Mouse (Mus musculus): Measurements from ENCODE around the gene Acot8. TPM values are rescaled to one million over a fixed set of nuclear protein-coding genes. Genes with fewer than 3 reads are reported as not detected.

Gene Acot8
- polyA plus RNA-seq, 1 experiment from 2014 or later = 12.0 TPM

DNA sequence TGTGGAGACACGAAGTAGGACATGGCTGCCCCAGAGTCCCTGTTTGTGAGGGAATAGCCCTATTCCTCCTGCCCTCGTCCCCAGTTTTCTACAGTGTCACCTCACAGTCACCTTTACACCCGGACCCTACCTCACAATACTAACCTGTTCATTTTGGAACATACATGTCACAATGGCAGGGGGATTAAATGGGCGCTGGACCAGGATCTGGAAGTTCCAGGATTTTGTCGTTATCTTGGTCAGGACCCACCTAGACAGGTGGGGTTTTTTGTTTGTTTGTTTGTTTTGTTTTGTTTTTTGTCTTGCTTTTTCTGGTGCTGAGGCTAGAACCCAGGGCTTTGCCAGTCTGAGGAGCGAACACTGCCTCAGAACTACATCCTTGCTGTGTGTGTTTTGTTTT is 23.8 kb upstream of the Acot8 start, which contains the start of gene Spata25:
Spata25 (minus strand) TSS at position 101 of the 400 bp plus-strand sequence.
- ATAC-seq (replicated peaks; ENCODE audit: insufficient number of reproducible peaks, insufficient read depth, low FRiP score, low read depth) = no peak
- Histone ChIP-seq H3K36me3 (peaks cover 38% of the 10 kb centered on the region), H3K27me3 (no peaks in the 10 kb centered on the region), H3K4me1 (replicated peaks) (peaks cover 19% of the 10 kb centered on the region), H3K4me3 (no peak within 1 kb of the TSS), H3K27ac (no peak within 1 kb of the TSS), H3K9ac (no peak within 1 kb of the TSS), H3K9me3 (replicated peaks) (no peaks in the 10 kb centered on the region), H3K4me2 (no peak within 1 kb of the TSS)
- WGBS = 81% methylated on average over 6 of the region's 6 CpGs

DNA sequence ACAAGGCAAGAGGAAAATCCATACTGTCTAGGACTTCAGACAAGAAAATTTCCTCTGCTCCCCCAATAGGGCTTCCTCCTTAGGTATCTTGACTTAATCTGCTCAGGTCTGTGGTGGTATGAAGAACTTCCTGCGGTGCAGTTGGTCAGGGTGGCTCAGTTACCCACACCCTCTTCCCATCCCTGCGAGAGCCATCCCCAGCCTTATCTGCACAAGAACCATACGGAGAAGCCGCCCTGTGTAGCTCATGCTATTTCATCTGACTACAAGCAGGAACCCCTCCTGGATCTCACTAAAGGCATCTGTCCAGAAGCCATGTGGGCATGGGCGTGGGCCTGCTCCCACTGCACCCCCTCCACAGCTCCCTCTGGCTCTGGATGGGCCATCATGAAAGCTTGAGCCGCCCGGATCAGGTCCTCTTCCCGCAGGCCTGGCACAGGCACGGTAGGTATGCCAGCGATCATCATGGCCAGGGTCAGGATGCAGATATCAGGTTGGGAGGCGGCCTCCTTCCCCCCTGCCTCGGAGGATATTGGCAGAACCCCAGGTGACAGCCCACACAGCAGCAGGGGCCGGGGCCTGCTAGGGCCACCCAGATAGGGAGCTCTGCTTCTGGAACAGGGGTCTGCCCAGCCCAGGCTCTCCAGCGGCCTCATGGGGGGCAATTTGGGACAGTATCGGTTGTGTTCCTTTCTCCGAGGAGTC is 22.6 kb upstream of the Acot8 start:
- no peak for ATAC-seq (replicated peaks; ENCODE audit: insufficient number of reproducible peaks, insufficient read depth, low FRiP score, low read depth)
- Histone ChIP-seq H3K4me2 (no peak overlapping the region), H3K4me1 (replicated peaks) (peaks cover 21% of the 10 kb centered on the region), H3K27ac (no peak overlapping the region), H3K36me3 (peaks cover 38% of the 10 kb centered on the region), H3K9ac (no peak overlapping the region), H3K27me3 (no peaks in the 10 kb centered on the region), H3K9me3 (replicated peaks) (no peaks in the 10 kb centered on the region), H3K4me3 (no peak overlapping the region)
- 74% methylated on average over 16 of the region's 16 CpGs for WGBS

DNA sequence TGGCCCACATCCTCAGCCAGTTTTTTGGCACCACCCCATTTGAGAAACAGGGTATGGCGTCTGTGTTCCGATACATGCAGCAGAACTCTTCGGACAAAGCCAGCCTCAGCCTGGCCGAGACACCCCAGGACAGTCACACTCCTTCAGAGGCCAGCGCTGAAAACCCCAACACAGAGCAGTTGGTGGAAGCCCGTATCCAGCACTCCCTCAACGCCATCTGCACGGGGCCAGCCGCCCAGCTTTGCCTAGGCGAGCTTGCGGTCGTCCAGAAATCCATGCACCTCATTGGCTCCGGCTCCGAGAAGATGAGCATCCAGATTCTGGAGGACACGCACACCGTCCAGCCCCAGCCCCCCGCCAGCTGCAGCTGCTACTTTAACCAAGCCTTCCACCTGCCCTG is 20.8 kb upstream of the Acot8 start:
- H3K4me1 ChIP-seq (replicated peaks) = peaks cover 14% of the 10 kb centered on the region
- ATAC-seq (replicated peaks; ENCODE audit: insufficient number of reproducible peaks, insufficient read depth, low FRiP score, low read depth) = no peak
- WGBS = 91% methylated on average over 17 of the region's 17 CpGs
- H3K9me3 ChIP-seq (replicated peaks) = no peaks in the 10 kb centered on the region
- H3K36me3 ChIP-seq = peaks cover 38% of the 10 kb centered on the region
- no peak overlapping the region for H3K27ac ChIP-seq
- no peak overlapping the region for H3K4me3 ChIP-seq
- H3K9ac ChIP-seq = no peak overlapping the region
- no peaks in the 10 kb centered on the region for H3K27me3 ChIP-seq
- H3K4me2 ChIP-seq = no peak overlapping the region

DNA sequence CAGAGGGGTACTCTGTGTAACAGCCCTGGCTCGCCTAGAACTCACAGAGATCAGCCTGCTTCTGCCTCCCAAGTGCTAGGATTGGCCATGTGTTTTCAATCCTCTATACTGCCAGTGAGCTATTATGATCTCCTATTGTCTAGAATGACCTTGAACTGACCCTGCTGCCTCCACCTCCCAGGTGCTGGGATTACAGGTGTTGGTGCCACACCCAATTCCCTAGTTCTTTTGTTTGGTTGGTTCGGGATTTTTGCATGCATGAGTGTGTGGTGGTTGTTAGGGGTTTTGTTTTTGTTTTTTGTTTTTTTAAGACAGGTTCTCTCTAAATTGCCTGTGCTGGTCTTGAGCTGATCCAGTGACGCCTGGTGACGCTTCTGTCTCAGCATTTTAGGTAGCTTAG is 19.3 kb upstream of the Acot8 start:
- H3K27ac ChIP-seq = no peak overlapping the region
- H3K27me3 ChIP-seq = no peaks in the 10 kb centered on the region
- peak overlapping the region; percentile 79; the same call in 1 of the 2 replicates for H3K4me2 ChIP-seq
- H3K4me1 ChIP-seq (replicated peaks) = peaks cover 14% of the 10 kb centered on the region
- 0 out of 2 replicates have a peak overlapping the region, but pooled peaks have one; percentile 83 for H3K4me3 ChIP-seq
- peaks cover 31% of the 10 kb centered on the region for H3K36me3 ChIP-seq
- H3K9ac ChIP-seq = no peak overlapping the region
- ATAC-seq (replicated peaks; ENCODE audit: insufficient number of reproducible peaks, insufficient read depth, low FRiP score, low read depth) = no peak
- no peaks in the 10 kb centered on the region for H3K9me3 ChIP-seq (replicated peaks)
- WGBS = 89% methylated on average over 4 of the region's 4 CpGs

DNA sequence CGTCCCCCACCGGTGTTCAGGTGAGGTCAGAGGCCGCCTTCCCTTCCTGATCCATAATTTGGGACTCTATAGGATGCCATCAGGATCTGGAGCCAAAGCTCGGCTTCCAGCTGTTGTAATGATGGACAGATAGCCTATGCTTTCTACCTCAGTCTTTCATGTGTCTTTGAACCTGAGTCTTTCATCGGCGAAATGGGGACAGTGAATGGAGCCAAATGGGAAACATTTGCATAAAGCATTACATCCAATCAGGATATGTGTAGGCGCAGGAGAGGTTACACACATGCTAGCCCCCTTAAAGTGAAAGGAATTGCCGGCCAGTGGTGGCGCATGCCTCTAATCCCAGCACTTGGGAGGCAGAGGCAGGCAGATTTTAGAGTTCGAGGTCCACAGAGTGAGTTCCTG is 18.5 kb upstream of the Acot8 start:
- 2% methylated on average over 10 of the region's 10 CpGs for WGBS
- Histone ChIP-seq H3K4me3 (peak overlapping the region; percentile 83), H3K9ac (peak overlapping the region; percentile 74), H3K4me1 (replicated peaks) (peaks cover 14% of the 10 kb centered on the region), H3K4me2 (peak overlapping the region; percentile 79), H3K36me3 (peaks cover 31% of the 10 kb centered on the region), H3K27ac (peak overlapping the region; percentile 88), H3K9me3 (replicated peaks) (no peaks in the 10 kb centered on the region), H3K27me3 (no peaks in the 10 kb centered on the region)
- ATAC-seq (replicated peaks; ENCODE audit: insufficient number of reproducible peaks, insufficient read depth, low FRiP score, low read depth) = peak; percentile 73

DNA sequence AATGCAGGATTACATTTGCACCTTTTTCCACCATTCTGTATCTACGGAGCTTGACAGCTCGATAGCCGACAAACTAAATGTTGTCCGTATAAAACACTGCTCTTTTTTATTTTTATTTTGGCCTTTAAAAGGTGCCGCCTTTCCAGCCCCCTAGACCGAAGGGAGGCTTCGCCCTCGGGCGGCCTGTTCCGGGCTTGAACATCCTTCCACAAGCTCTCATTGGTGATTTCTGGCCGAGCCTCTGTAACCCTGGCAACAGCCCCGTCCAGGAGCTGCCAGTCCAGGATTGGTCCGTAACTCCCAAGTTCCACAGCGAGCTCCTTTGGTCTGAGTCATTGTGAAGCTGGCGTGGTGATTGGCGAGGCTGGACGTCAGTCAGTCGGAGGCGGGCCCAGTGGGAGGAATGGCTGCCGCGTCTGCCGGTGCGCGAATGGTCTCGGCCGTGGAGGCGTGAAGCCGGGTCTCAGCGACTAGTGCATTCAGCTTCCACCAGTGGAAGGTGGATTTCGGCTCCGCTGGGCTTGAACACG is 18.0 kb upstream of the Acot8 start, which contains the start of gene Zswim1:
Zswim1 (plus strand) TSS at position 51 of the 530 bp plus-strand sequence.
- Histone ChIP-seq H3K4me2 (peak within 1 kb of the TSS; percentile 79), H3K4me1 (replicated peaks) (peaks cover 15% of the 10 kb centered on the region), H3K27me3 (no peaks in the 10 kb centered on the region), H3K27ac (peak within 1 kb of the TSS; percentile 88), H3K36me3 (peaks cover 30% of the 10 kb centered on the region), H3K4me3 (peak within 1 kb of the TSS; percentile 83), H3K9me3 (replicated peaks) (no peaks in the 10 kb centered on the region), H3K9ac (peak within 1 kb of the TSS; percentile 74)
- WGBS = 1% methylated on average over 32 of the region's 32 CpGs
- ATAC-seq (replicated peaks; ENCODE audit: insufficient number of reproducible peaks, insufficient read depth, low FRiP score, low read depth) = peak; percentile 100

DNA sequence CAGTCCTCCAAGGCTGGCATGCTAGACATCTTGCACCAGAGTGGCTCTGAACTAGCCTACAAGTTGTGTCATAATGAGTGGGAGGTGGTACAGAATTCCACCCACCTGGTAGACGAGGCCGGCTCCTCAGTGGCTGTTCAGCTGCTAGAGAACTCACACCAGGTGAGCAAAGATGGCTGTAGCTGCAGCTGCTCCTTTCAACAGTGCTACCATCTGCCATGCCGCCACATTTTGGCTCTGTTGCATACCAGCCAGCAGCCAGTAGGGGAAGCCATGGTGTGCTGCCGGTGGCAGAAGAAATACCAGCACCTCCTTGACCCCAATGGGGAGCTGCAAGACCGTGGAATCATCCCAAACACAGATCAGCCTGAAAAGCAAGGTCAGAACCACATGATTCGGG is 16.4 kb upstream of the Acot8 start:
- 84% methylated on average over 6 of the region's 6 CpGs for WGBS
- Histone ChIP-seq H3K9ac (no peak overlapping the region), H3K27ac (no peak overlapping the region), H3K4me3 (no peak overlapping the region), H3K4me1 (replicated peaks) (peaks cover 23% of the 10 kb centered on the region), H3K4me2 (no peak overlapping the region), H3K36me3 (peaks cover 16% of the 10 kb centered on the region), H3K27me3 (no peaks in the 10 kb centered on the region), H3K9me3 (replicated peaks) (no peaks in the 10 kb centered on the region)
- ATAC-seq (replicated peaks; ENCODE audit: insufficient number of reproducible peaks, insufficient read depth, low FRiP score, low read depth) = no peak

DNA sequence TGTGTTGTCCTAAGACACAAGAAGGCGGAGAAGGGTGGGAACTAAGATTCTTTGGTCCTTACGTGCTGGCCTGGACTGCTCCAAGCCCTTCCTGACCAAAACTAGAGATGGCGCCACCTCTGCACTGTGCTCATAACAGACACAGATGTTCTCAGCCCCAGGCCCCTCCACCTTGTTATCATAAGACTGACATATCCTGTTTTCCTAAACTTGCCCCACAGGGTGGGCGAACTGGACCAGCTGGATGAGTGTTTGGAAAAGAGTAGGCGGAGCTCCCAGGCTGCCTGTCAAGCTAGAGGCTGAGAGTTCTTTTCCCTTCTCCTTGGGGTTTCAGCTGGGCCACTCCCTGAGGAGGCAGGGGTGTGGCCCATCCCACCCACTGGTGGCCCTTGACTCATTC is 13.0 kb upstream of the Acot8 start:
- Histone ChIP-seq H3K4me3 (no peak overlapping the region), H3K9ac (no peak overlapping the region), H3K4me2 (no peak overlapping the region), H3K4me1 (replicated peaks) (peaks cover 18% of the 10 kb centered on the region), H3K36me3 (no peaks in the 10 kb centered on the region), H3K27me3 (no peaks in the 10 kb centered on the region), H3K9me3 (replicated peaks) (no peaks in the 10 kb centered on the region), H3K27ac (no peak overlapping the region)
- 67% methylated on average over 5 of the region's 5 CpGs for WGBS
- peak; percentile 56; the same call in 1 of the 2 replicates for ATAC-seq (replicated peaks; ENCODE audit: insufficient number of reproducible peaks, insufficient read depth, low FRiP score, low read depth)

DNA sequence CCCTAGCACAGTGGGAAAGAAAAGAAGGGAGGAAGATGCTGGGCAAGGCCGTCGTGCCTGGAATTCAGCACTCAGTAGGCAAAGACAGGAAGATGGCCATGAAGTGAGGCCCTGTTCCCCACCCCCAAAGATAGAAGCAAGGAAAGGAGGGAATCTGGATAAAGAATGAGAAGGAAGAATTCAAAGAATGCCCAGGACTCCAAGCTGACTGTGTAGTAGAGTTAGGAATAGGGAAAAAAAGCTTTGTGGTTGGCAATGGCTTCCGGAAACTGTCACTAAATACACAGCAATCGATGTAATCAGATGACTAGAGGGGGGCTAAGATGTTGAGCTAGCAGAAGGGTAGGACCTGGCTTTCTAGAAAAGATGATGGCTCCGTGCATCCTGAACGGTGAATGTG is 12.5 kb upstream of the Acot8 start:
- Histone ChIP-seq H3K9me3 (replicated peaks) (no peaks in the 10 kb centered on the region), H3K27me3 (no peaks in the 10 kb centered on the region), H3K4me3 (no peak overlapping the region), H3K9ac (no peak overlapping the region), H3K4me2 (no peak overlapping the region), H3K36me3 (no peaks in the 10 kb centered on the region), H3K27ac (no peak overlapping the region), H3K4me1 (replicated peaks) (peaks cover 14% of the 10 kb centered on the region)
- ATAC-seq (replicated peaks; ENCODE audit: insufficient number of reproducible peaks, insufficient read depth, low FRiP score, low read depth) = no peak
- WGBS = 53% methylated on average over 6 of the region's 6 CpGs

DNA sequence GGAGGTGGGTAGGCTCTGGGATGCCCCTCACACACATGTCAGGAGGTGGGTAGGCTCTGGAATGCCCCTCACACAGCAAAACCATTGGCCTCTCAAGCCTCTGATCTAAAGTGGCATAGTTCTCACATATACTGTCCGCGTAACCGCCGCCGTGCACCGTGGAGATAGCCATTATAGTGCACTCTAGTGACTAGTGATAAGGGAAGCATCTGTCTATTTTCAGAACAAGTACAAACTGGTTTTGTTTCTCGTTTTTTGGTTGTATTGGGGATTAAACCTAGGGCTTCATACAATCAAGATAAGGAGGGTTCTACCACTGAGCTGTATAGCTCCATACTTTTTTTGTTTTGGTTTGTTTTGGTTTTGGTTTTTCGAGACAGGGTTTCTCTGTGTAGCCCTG is 11.1 kb upstream of the Acot8 start:
- H3K9me3 ChIP-seq (replicated peaks) = no peaks in the 10 kb centered on the region
- no peaks in the 10 kb centered on the region for H3K27me3 ChIP-seq
- WGBS = 64% methylated on average over 8 of the region's 8 CpGs
- no peak overlapping the region for H3K4me2 ChIP-seq
- peaks cover 12% of the 10 kb centered on the region for H3K4me1 ChIP-seq (replicated peaks)
- no peak overlapping the region for H3K9ac ChIP-seq
- no peaks in the 10 kb centered on the region for H3K36me3 ChIP-seq
- H3K4me3 ChIP-seq = no peak overlapping the region
- ATAC-seq (replicated peaks; ENCODE audit: insufficient number of reproducible peaks, insufficient read depth, low FRiP score, low read depth) = no peak
- H3K27ac ChIP-seq = no peak overlapping the region

DNA sequence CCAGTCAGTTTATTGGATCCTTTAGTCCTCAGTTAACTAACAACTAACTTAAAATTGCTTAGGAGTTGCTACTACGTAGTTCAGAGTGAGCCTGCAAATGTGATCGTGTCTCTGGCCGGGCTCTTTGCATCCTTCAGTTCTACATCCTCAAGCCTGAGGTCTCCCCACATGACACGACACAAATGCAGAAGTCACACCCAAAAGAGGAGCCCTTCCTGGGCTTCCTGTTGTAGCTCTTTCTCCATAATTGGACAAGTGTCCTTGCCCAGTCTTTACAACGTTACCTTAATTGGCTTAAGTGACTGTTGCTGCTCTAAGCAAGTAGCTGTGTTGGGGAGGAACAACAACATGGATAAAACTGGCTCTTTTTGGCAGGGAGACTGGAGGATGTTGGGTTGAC is 10.7 kb upstream of the Acot8 start:
- H3K27ac ChIP-seq = no peak overlapping the region
- 75% methylated on average over 5 of the region's 5 CpGs for WGBS
- no peaks in the 10 kb centered on the region for H3K27me3 ChIP-seq
- no peaks in the 10 kb centered on the region for H3K36me3 ChIP-seq
- no peaks in the 10 kb centered on the region for H3K9me3 ChIP-seq (replicated peaks)
- H3K9ac ChIP-seq = no peak overlapping the region
- peaks cover 12% of the 10 kb centered on the region for H3K4me1 ChIP-seq (replicated peaks)
- no peak for ATAC-seq (replicated peaks; ENCODE audit: insufficient number of reproducible peaks, insufficient read depth, low FRiP score, low read depth)
- H3K4me3 ChIP-seq = no peak overlapping the region
- no peak overlapping the region for H3K4me2 ChIP-seq

DNA sequence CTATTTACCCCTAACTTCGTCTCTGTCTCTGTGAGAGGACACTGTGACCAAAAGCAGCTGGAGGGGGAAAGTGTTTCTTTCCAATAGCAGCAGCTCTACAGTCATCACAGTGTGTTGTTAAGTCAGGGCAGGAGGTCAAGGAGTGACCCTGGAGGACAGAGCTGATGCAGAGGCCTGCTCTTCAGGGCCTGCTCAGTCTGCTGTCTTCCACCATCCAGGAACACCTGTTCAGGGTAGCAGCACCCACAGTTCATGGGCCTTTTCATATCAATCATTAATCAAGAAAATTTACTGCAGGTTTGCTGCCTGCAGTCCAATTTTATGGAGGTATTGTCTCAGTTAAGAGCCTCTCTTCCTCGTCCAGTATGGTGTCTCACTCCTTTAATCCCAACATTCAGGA is 8.9 kb upstream of the Acot8 start:
- H3K4me1 ChIP-seq (replicated peaks) = peaks cover 12% of the 10 kb centered on the region
- no peak overlapping the region for H3K4me2 ChIP-seq
- H3K36me3 ChIP-seq = no peaks in the 10 kb centered on the region
- H3K27me3 ChIP-seq = no peaks in the 10 kb centered on the region
- H3K9me3 ChIP-seq (replicated peaks) = no peaks in the 10 kb centered on the region
- ATAC-seq (replicated peaks; ENCODE audit: insufficient number of reproducible peaks, insufficient read depth, low FRiP score, low read depth) = no peak
- WGBS = 72% methylated on average over 2 of the region's 2 CpGs
- H3K9ac ChIP-seq = no peak overlapping the region
- H3K27ac ChIP-seq = no peak overlapping the region
- H3K4me3 ChIP-seq = no peak overlapping the region
